Mouse (Mus musculus) adrenal gland, adult 2 months (tissue): Measurements from ENCODE around the gene Cux1. TPM values are rescaled to one million over a fixed set of nuclear protein-coding genes. Genes with fewer than 3 reads are reported as not detected.

Experiments
- DNase-seq: peaks from one replicate; pipeline ENCODE4 v3.0.0; 2021
- polyA plus RNA-seq: library from polyadenylated mRNA; depleted of rRNA; stranded (reverse); fragments of >200 nt; gene quantifications from 2 replicates; pipeline ENCODE4 v1.2.3, GENCODE M21; 2012
- total RNA-seq, 2 experiments: library from RNA; stranded (reverse); gene quantifications; 2 replicates each; pipeline ENCODE4 v1.2.3; 2021

Cux1 gene
- total and polyA plus RNA-seq, 3 experiments = 52.3 to 105 (median 101) TPM

DNA sequence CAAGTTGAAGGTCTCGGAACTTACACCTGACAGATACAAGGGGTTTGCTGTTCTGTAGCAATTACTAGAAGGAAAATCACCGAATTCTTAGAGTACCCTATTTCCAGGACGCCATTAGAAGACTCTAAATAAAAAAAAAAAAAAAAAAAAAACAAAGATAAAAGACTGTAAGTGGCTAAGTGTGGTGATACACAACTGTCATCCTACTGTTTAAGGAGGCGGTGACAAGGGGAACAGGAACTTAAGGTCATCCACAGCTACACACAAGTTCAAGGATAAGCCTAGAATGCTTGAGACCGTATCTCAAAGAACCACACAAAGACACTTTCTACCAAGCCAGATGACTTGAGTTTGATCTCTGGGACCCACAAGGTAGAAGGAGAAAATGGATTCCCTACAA, 56.7 kb downstream of the Cux1 start:
- DNase-seq = no peak

DNA sequence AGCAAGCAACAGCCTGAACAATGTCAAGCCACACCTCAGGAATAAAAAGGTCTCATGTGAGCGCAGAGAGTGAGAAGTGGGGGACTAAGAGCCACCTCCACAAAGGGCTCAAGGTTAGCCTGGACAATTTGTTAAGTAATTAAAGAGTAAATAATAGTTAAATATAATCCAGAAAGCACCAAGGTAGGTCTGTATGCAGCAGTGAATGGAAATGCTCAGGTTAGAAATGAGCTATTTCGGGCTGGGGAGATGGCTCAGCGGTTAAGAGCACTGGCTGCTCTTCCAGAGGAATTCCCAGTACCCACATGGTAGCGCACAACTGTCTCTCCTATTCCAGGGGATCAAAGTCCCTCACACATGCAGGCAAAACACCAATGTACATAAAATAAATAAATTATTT, 59.7 kb downstream of the Cux1 start:
- no peak for DNase-seq

DNA sequence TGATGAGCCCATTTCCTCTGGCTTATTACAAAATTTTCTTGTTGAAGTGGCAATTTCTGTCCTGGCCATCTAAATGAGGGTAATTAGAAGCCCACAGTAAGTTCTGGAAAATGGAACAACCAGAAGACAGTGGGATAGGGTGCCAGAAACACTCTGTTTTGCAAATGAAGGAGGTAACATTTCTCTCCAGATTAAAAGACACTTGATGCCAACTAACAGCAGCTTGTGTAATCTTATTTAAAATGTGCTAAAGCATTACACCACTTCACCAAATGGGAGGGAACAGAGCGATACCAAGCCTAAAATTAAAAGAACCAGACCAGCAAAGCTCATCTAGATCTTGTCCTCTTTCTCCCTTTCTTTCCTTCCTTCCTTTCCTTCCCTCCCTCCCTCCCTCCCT, 61.0 kb downstream of the Cux1 start:
- no peak for DNase-seq

DNA sequence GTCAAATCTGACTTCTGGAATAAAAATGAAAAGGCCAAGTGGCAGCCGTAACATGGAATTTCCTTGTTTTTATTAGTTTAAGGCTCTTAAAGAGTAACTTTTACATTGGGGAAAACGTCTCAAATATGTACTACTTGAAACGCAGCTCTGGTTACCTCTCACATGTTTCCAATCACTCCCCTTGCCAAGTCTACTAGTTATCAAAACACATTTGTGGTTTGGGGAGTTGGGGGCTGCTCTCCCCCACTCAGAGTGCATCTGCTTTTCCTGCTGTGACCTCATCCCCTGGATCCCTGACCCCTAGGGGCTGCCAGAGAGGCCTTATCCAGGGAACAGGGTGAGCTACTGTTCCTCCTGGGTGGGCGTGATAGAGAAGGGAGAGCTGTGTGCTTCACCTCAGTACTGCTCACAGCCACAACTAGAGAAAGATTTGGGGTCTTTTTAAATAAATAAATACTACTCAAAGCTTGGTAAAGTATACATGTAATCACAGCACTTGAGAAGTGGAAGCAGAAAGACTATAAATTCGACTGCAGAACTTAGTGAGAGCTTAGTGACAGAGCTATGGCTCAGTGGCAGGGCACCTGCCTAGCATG, 64.7 kb downstream of the Cux1 start:
- DNase-seq = no peak

DNA sequence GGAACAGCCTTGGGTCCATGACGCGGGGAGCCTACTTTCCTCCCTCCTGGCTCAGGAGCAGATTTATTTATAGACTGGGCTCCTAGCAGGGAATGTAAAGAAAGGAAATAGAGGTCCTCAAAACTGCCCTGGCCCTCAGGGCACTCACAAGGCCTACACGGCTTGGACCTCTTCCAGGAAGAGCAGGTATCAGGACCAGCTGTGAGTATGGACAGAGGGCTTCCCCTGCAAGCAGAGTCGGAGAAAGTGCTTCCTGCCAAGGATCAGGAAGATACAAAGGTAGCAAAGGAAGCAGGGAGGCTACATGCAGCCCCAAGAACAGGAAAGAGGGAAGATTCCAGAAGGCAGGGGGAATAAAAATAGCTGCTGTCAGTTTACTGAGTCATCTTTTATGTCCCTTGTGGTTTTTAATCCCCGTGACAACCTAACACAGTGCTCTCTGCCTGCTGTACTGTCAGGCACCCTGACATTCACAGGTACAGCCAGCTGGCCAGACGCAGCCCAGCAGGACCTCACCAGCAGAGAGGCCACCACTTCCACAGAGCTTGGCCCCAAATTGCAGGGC, 66.9 kb downstream of the Cux1 start:
- peak; percentile 48 for DNase-seq

DNA sequence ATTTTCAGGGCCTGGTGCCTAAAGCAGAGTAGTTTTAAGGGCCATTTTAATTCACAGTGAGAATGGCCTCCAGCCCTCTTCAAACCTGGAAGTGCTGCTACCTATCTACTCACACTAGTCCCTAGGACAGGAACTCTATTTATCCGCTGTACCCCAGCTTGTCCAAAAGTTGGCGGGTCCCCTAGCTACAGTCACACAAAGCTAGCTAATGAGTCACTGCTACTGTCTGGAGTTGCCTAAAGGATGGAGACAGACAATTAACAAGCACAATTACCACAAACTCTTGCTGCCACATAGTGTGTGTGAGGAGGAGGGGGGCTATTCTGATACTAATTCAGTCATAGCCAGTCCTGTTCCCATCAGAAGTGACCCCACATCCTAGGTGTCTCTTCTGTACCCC, 68.0 kb downstream of the Cux1 start:
- no peak for DNase-seq

DNA sequence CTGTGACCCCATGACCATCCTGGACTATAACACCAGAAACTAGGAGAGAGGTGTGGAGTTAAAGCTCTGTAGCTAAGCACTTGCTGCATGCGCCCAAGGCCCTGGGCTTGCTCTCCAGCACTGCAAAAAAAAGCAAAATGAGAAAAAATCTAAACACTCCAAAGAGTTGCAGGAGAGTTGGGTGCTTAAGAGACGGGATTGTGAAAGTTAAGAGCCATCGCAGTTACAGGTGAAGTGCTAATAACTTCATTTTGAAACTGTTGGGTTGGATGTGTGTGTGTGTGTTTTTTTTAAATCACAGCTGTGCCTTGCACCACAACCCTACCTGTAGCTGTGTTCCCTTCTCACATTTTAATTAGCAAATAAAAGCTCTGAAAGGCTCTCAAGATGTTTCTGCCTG, 68.5 kb downstream of the Cux1 start:
- no peak for DNase-seq

DNA sequence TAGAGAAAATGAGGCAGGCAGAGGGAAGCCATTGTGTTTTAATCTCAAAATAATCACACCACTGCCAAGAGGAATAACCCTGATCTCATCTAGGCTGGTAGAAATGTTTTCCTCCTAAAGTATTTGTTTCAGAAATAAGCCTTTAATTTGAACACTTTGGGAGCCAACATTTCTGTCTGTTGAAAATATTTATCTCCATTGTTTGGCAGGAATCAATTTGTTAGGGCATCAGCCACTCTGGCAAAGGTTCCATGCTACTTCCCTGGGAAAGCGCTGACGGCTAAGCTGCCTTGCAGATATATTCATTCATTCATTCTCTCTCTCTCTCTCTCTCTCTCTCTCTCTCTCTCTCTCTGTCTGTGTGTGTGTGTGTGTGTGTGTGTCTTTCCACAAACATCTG, 70.0 kb downstream of the Cux1 start:
- DNase-seq = no peak

DNA sequence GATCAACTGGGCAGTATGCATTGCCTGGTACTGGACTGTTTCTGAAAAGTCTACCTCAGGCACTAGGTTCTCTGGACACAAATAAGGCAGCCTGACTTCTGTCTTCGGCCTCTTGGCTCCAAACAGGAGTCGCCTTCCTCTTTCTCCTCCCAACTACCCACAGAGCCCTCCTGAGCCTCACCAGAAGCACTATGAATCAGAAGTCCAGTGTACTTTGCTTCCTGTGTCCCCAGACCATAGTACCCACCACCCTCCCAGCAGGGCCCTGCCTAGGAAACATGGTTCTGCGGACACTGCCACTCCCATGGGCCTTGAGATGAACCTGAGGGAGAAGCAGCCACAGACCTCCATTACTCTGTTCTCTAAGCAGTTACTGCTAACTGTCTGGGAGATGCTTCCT, 71.7 kb downstream of the Cux1 start:
- DNase-seq = no peak

DNA sequence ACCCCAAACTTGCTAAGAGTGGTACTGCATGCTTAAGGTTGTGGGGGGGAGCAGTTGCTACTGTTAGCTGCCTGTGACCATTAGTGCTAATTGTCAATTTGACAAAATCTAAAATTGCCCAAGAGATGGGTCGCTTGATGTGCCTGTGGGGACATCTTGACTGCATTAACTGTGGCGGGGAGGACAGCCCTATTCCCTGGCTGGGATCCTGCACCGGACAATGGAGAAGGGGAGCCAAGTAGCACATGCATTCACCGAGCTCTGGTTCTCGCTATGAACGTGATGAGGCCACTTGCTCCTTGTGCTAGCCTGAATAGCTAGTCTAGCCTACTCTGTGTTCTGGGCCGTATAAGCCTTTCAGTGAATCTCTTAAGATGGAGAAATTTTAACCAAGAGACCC, 72.4 kb downstream of the Cux1 start:
- DNase-seq = no peak

DNA sequence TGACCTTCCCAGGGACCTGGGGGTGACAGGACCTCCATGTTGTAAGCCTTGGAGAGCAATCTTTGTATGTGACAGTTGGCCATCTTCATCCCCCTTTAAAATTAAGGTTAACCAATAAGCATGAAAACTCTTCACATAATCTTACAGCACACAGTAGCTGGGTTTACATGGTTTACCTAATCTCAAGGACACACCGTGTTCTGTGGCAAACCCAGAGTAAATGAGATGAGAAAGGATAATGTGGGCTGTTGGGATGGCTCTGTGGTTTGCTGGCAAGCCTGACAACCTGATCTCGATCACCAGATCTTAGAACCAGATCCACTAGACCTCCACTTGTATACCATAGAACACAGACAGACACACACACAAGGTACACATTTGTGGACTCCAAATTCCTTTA, 73.0 kb downstream of the Cux1 start:
- DNase-seq = no peak

DNA sequence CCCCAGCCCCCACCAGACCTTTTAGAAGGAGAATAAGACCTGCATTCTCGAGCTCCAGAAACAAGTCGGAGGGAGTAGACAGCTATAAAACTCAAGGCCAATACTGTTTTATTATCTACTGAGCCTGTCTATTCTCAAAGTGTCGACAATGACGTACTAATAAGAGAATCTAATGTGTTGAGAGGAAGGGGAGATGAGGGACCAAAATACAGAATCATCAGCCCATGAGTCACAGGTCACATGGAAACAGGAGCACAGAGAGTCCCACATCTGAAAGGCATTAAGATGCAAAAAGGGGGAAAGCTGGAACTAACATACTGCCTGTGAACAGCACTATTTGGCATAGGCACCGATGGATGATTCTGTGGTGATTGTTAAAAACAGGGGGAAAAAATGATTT, 77.8 kb downstream of the Cux1 start:
- DNase-seq = no peak

DNA sequence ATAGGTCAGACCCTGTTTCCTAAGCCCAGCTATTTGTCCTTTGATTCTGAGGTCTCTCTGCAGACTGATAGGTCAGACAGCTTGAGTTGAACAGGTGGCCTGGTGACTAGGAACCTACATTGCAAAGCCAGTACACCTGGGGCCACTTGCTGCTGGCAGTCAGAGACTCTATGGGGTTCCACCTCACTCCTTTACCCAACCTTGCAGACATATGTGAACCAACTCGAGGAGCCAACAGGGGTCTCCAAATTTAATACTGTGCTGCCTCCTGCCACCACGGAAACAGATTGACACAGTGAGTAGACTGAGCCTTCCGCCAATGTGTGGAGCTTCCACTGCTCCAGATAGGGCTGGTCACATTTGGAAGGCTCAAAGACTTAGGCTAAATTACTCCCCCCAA, 78.6 kb downstream of the Cux1 start:
- DNase-seq = no peak

DNA sequence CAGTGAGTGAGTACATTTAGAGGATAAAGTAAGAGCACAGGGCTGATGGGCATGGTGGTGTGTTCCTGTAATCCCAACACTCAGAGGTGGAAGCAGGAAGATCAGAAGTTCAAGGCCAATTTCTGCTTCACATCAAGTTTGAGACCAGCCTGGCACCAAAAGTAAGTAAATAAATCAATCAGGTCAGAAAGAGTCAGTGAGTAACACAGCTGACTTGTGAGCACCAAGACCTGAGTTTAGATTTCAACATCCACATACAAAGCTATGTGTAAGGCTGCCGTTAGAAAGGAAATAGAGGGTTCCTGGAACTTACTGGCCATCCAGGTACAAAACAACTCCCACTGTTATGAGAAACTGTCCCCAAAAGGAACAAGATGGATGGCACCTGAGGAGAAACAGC, 79.1 kb downstream of the Cux1 start:
- DNase-seq = no peak

DNA sequence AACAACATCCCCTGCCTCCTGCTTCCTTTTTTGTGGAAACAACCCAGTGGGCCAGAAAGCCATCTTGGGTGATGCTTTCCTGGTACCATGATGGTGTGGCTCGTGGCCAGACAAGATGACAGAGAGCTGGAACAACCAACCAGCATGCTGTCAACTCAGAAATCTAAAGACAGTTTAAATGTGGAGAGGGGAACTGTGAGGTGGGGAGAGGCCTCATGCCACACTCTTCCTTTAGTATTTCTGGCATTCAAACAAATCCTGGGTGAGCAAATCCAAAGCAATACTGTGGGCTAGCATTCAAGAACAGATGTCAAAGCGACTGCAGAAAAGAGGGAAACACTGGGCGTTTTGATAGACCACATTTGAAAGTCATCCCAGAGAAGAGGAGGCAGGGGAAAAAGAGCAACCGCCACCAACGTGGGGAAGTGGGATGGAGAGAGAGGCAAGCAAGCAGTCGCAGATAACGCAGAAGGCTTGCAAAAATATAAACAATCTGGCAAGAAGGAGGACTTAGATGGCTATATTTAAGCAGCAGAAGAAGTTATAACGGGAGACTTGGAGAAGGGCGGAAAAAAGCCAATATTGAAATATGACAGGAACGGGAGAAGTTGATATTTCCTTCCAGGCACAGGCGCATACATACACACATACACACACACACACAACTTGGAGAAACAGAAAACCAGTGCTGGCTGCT, 79.7 kb downstream of the Cux1 start:
- DNase-seq = no peak

DNA sequence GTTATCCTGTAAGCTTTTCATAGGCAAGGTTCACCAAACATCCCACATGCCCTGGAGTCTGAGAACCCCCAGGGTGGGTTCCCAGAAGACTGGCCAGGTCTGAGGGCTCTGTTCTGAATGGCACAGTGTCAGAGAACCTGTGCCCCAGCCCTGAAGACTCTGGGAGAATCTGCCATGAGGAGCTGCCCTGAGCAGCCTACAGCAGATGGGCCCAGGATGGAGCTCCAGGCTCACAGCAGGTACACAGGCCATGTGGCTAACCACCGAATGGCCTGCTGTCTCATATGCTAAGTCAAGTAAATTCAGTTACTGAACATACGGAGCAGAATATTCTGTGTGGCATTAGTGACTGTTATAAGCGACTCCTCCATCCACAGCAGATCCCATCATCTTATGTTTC, 80.9 kb downstream of the Cux1 start:
- no peak for DNase-seq

DNA sequence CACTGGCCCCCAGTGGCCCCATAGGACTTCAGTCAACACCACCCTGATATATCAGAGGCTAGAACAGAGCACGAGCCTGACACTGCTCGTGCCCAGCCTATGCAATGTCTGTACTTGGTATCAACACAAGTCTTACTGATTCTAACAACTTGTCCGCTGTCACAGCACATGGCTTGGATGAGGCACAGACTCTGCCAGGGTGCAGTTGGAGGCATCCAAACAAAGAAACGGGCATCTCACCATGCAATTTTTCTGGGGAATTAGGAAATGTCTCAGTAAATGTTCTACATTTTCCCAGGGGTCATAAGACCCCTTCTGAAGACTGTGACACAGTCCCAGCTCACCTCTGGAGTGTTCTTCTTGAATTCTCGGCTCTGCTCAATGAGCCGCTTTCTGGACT, 81.9 kb downstream of the Cux1 start:
- DNase-seq = no peak

DNA sequence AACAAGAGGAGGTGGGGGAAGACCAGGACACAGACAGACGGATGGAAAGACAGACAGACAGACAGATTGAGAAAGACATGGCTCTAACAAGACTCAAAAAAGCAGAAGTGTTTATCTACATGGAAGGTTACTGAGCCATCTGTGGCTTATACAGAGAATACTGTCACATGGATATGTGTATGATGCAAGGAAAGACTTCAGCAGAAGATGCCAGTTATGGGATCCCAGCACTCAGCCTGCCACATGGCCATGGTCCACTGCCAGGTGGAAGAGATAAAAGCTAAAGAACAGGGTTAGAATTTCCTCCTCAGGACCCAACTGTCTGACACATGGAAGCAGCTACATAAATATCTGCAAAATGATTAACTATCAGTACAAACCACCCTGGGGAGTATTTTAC, 84.9 kb downstream of the Cux1 start:
- DNase-seq = no peak

DNA sequence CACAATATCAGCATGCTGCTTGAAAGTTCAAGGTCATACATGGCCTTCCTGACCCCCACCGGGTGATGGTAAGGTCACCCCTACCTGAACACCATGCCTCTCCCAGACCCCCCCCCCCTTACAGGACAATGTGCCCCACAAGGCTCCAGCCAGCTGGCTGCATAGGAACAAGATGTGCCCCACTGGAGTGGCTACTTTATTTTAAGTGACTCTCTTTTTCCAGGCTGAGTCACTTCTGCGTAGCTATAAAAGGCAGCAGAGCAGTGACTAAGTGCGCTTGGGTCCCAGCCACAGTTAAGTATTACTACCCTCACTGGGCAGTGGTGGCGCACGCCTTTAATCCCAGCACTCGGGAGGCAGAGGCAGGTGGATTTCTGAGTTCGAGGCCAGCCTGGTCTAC, 86.7 kb downstream of the Cux1 start:
- peak; percentile 84 for DNase-seq

DNA sequence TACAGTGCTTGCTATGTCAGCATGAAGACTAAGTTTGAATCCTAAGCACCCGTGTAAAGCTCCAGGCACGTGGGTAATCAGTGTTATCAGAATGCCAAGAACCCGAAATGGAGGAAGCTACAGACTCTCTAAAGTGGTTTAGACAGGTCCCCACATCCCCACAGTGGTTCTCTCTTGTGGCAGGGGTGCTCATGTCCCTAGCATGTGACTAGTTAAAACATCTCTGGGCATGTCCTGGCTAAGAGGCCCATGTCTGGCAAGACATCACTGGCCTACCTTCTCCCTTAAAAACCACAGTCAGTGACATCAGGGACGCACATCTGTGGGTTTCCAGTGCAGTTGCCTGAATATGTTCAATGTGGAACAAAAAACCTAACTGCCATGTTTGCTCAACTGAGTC, 87.5 kb downstream of the Cux1 start:
- DNase-seq = peak; percentile 20

DNA sequence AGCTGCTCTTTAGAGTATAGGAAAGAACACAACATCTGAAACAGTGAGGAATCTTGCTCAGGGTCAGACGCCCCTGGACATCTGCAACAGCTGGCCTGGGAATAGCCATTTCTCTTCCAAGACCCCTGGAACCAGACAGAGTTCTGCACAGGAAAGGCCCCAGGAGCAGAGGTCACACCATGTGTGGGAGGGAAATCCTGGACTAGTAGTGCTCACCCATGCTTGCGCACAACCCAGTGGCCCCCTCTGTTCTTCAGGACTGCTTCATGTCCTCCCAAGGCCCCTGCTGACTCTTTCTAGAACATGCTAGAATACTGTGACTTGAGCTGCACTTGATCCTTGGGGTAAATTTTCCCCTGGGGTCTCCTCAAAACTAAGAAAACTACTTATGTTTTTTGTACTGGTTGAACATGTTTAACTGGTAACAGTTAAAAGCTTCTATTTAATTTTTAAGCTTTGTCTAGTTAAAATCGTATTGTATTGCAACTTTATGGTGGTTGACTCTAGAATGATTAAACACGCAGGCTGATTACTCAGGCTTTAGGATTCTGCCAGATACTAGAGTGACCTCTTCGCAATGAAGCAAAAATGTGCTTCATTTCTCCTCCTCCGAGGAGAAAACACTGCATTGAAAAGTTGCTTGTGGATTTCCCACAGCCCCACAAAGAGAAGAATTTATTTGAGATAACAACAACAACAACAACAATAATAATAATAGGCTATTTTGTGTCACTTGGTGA, 88.1 kb downstream of the Cux1 start:
- peak; percentile 19 for DNase-seq

DNA sequence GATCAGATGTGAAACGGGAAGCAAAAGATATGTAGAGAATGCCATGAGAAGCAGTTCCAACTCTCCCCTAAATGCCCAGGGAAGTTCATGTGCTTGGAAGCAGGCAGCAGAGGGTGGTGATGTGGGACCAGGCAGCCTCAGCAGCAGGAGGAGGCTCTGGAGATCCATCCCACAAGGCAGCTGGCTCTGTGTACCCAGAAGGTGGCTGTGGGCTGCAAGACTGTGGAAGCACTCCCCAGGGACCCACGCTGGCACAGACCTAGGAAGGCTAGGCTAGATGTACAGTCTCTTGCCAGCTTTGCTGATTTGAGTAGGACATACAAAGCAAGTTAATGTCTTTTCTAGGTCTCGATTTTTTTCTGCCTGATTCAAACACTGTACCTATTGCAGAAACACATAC, 91.0 kb downstream of the Cux1 start:
- DNase-seq = peak; percentile 37

DNA sequence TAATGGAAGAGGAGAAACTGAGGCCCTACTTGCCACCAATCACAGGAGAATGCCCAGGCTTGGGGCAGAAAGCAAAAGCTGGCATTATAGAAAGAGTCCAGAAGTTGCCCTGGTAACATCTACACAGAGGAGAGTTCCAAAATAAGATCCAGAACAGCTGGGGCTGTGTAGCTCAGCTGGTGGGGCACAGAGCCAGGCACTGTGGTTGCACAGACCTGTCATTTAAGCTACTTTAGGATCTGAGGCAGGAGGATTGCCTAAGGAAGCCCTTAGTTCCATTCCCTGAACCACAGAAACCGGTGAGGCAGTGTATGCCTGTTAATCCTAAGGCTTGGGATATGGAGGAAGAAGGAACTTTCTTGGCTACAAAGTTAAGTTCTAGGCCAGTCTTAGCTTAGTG, 92.1 kb downstream of the Cux1 start:
- no peak for DNase-seq
